Mouse (Mus musculus): ENCODE results near the gene Apobec1.

- no peak for TF ChIP-seq POLR2A (IDR thresholded peaks at IDR 0.05; ENCODE audit: low read depth, low read length)
- TF ChIP-seq USF1 (IDR thresholded peaks at IDR 0.05; ENCODE audit: low read depth, low read length), result no peak
- no peak for TF ChIP-seq MAFK (IDR thresholded peaks at IDR 0.05; ENCODE audit: insufficient replicate concordance, low read length)
- peak; percentile 24; the same call in 1 of the 2 replicates for TF ChIP-seq MEF2A (IDR thresholded peaks at IDR 0.05; ENCODE audit: borderline replicate concordance, low read depth, low read length)
- TF ChIP-seq MAZ (IDR thresholded peaks at IDR 0.05; ENCODE audit: low read depth, low read length), result no peak
- no peak for TF ChIP-seq CTCF (conservative IDR thresholded peaks at IDR 0.05 in 1 of 2, IDR thresholded peaks at IDR 0.05 in 1 of 2; ENCODE audit: low read depth in 2 of 2, low read length in 2 of 2)
- no peak for TF ChIP-seq KAT2A (IDR thresholded peaks at IDR 0.05; ENCODE audit: insufficient replicate concordance, low read length)
- no peak for TF ChIP-seq MYC (IDR thresholded peaks at IDR 0.05; ENCODE audit: low read depth, low read length)
- TF ChIP-seq MAX (IDR thresholded peaks at IDR 0.05; ENCODE audit: low read length), result no peak
- no peak for TF ChIP-seq TBP (conservative IDR thresholded peaks at IDR 0.05; ENCODE audit: low read depth, low read length)
- TF ChIP-seq RCOR1 (conservative IDR thresholded peaks at IDR 0.05; ENCODE audit: low read depth, low read length), result 0 out of 2 replicates have a peak, but pooled peaks have one; percentile 13
Measured at GRCm38 (mm10) chr6:122554102-122554501, 48.1 kb downstream of the Apobec1 start.

All from CH12.LX (cell line).